Mouse (Mus musculus): ENCODE results near the gene Cd80.
"Not testable (repeated sequence)": the region's sequence is repeated elsewhere in the genome, so short reads cannot be mapped to it uniquely, and the experiment has no call there.

DNA sequence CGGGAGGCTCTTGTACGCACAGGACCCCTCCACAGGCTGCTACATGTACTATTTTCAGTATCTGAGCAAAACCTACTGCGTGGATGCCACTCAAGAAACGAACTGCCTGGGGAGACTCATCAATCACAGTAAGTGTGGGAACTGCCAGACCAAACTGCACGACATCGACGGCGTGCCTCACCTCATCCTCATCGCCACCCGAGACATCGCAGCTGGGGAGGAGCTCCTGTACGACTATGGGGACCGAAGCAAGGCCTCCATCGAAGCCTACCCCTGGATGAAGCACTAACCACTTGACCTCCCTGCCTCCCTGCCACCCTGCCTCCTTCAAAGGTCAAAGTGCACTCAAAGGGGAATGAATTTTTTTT is 21.9 kb downstream of the Cd80 start:
- TF ChIP-seq CTCF (conservative IDR thresholded peaks at IDR 0.05; ENCODE audit: low read length); NANOG (IDR thresholded peaks at IDR 0.05; ENCODE audit: borderline replicate concordance, low read length); POU5F1 (IDR thresholded peaks at IDR 0.05; ENCODE audit: borderline replicate concordance, low read length): not testable (repeated sequence)

Measured in E14TG2a.4 (cell line).